Mouse (Mus musculus): Measurements from ENCODE around the gene Rnf43. TPM values are rescaled to one million over a fixed set of nuclear protein-coding genes. Genes with fewer than 3 reads are reported as not detected.
A peak's percentile ranks its signal among the peaks of the same experiment; 100 is the strongest.

Rnf43 gene
- polyA plus RNA-seq, 1 experiment from 2014 or later: 6.0 TPM

DNA sequence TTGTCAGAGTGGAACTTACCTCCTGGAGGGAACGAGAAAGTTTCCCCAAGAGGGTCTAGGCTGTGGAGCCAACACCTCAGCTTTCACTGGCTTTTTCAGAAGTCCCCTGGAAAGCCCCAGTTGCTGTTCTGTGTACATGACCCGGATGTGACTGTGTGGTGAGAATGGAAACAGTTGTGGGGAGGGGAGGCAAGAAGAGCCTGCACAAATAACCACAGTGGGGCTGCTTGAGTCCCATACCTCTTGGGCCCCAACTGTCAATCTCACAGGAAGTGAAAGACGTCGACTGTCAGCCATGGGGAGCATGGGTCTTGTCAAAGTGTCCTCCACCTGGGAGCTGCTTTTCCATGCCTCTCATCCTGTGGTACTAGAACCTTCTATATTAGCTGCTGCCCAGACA lies 82.4 kb downstream of the Rnf43 start:
- no peak for DNase-seq (ENCODE audit: low read depth, low spot score)
- CTCF ChIA-PET: no interaction called here
- TF ChIP-seq CTCF (IDR thresholded peaks at IDR 0.05): no peak
- ATAC-seq: no peak
- POLR2A ChIA-PET: interaction anchor here (0.5 kb wide), 1 partner anchor 553 kb away, joined by 3 read pairs; no protein-coding TSS in a partner anchor
- in situ Hi-C loops (cut with MboI; ENCODE audit: low pct_unique_long_range_greater_than_20kb): no loop called here
- no peaks in the 10 kb centered on the region for H3K27me3 ChIP-seq

- CTCF ChIA-PET: interaction anchor here (1.9 kb wide), 1 partner anchor 83 kb away, joined by 5 read pairs; the partner anchor contains the start of gene Rnf43
- in situ Hi-C loops (cut with MboI; ENCODE audit: low pct_unique_long_range_greater_than_20kb): no loop called here
- TF ChIP-seq CTCF (IDR thresholded peaks at IDR 0.05): no peak
- H3K27me3 ChIP-seq: no peaks in the 10 kb centered on the region
- DNase-seq (ENCODE audit: low read depth, low spot score) (no peak), ATAC-seq (no peak)
- POLR2A ChIA-PET: no interaction called here
Measured at GRCm38 (mm10) chr11:87745632-87746555, 83.4 kb downstream of the Rnf43 start.

- ATAC-seq (no peak), DNase-seq (ENCODE audit: low read depth, low spot score) (no peak)
- ChIA-PET POLR2A (no interaction called here), CTCF (interaction anchor here (1.9 kb wide), 1 partner anchor 85 kb away, joined by 5 read pairs; the partner anchor contains the start of gene Rnf43)
- H3K27me3 ChIP-seq: no peaks in the 10 kb centered on the region
- in situ Hi-C loops (cut with MboI; ENCODE audit: low pct_unique_long_range_greater_than_20kb): no loop called here
- TF ChIP-seq CTCF (IDR thresholded peaks at IDR 0.05): no peak
Measured at GRCm38 (mm10) chr11:87747312-87747711, 84.8 kb downstream of the Rnf43 start.

GRCm38 (mm10) chr11:87747716-87748115 lies 85.2 kb downstream of the Rnf43 start:
- no peak for TF ChIP-seq CTCF (IDR thresholded peaks at IDR 0.05)
- ATAC-seq (no peak), DNase-seq (ENCODE audit: low read depth, low spot score) (no peak)
- in situ Hi-C loops (cut with MboI; ENCODE audit: low pct_unique_long_range_greater_than_20kb): no loop called here
- H3K27me3 ChIP-seq: no peaks in the 10 kb centered on the region
- CTCF ChIA-PET: no interaction called here
- POLR2A ChIA-PET: no interaction called here

DNA sequence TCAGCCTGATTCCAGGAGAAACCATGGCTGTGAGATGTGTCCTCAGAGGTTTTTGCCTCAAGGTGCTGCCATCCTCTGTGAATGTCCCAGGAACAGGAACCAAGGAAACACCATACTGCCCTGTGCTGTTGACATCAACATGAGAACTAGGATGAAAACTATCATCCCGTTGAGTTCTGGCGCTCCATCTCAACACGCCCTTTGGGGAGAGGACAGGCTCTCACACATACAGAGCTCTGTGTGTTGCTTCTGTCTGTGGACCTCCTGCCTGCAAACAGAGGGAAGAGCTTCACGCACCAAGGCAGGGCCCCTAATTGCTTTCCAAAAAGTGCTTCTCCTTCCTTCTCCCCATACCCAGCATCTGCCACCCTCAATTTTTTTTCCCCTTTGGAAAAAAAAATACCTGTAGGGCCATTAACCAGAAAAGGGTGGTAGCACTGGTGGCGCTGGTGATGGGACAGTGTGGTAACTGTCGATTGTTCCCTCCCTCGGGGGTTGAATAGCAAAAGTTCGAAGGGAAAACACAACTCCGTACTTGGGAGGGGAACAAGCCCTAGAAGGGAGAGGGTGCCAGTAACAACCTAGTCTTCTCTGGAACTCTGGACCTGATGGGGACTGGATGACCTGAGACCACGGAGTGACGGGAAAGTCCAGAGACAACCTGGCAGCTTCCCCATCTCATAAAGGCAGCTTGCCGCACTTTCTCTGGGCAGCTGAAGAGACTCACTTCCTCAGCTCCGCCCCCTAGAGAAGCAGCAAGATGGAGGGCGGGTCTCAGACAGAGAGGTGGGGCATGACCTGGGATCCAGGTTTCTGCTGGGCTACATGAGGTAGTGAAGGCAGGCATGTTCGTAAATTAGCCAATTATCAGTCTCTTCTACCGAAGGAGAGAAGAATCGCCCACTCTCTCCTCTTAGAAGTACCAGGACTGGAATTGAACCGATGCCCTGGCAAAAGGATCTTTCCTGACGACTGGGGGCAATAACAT lies 85.9 kb downstream of the Rnf43 start:
- no peaks in the 10 kb centered on the region for H3K27me3 ChIP-seq
- ATAC-seq: no peak
- POLR2A ChIA-PET: no interaction called here
- DNase-seq (ENCODE audit: low read depth, low spot score): no peak
- CTCF ChIA-PET: no interaction called here
- TF ChIP-seq CTCF (IDR thresholded peaks at IDR 0.05): no peak
- in situ Hi-C loops (cut with MboI; ENCODE audit: low pct_unique_long_range_greater_than_20kb): no loop called here

GRCm38 (mm10) chr11:87749192-87750042 lies 86.9 kb downstream of the Rnf43 start:
- no peaks in the 10 kb centered on the region for H3K27me3 ChIP-seq
- DNase-seq (ENCODE audit: low read depth, low spot score) (no peak), ATAC-seq (peak; percentile 42)
- TF ChIP-seq CTCF (IDR thresholded peaks at IDR 0.05): no peak
- ChIA-PET POLR2A (interaction anchor here (1.7 kb wide), 1 partner anchor 9 kb away, joined by 4 read pairs; no protein-coding TSS in a partner anchor), CTCF (interaction anchor here (1.1 kb wide), 1 partner anchor 37 kb away, joined by 3 read pairs; no protein-coding TSS in a partner anchor)
- in situ Hi-C loops (cut with MboI; ENCODE audit: low pct_unique_long_range_greater_than_20kb): no loop called here

GRCm38 (mm10) chr11:87750043-87750421 lies 87.5 kb downstream of the Rnf43 start:
- no peak for TF ChIP-seq CTCF (IDR thresholded peaks at IDR 0.05)
- ChIA-PET CTCF (interaction anchor here (1.1 kb wide), 1 partner anchor 37 kb away, joined by 3 read pairs; no protein-coding TSS in a partner anchor), POLR2A (interaction anchor here (0.5 to 1.7 kb wide), 2 partner anchors 9 to 324 kb away, joined by 4 to 7 read pairs; no protein-coding TSS in a partner anchor)
- ATAC-seq: no peak
- DNase-seq (ENCODE audit: low read depth, low spot score): no peak
- in situ Hi-C loops (cut with MboI; ENCODE audit: low pct_unique_long_range_greater_than_20kb): no loop called here
- H3K27me3 ChIP-seq: no peaks in the 10 kb centered on the region

GRCm38 (mm10) chr11:87750521-87750920 lies 88.0 kb downstream of the Rnf43 start:
- in situ Hi-C loops (cut with MboI; ENCODE audit: low pct_unique_long_range_greater_than_20kb): no loop called here
- TF ChIP-seq CTCF (IDR thresholded peaks at IDR 0.05): no peak
- POLR2A ChIA-PET: interaction anchor here (0.5 to 1.7 kb wide), 2 partner anchors 10 to 324 kb away, joined by 4 to 7 read pairs; no protein-coding TSS in a partner anchor

GRCm38 (mm10) chr11:87751031-87751430 lies 88.5 kb downstream of the Rnf43 start:
- in situ Hi-C loops (cut with MboI; ENCODE audit: low pct_unique_long_range_greater_than_20kb): no loop called here
- no peak for DNase-seq (ENCODE audit: low read depth, low spot score)
- H3K27me3 ChIP-seq: no peaks in the 10 kb centered on the region
- no peak for TF ChIP-seq CTCF (IDR thresholded peaks at IDR 0.05)
- ChIA-PET CTCF (no interaction called here), POLR2A (interaction anchor here (1.7 kb wide), 1 partner anchor 10 kb away, joined by 4 read pairs; no protein-coding TSS in a partner anchor)
- ATAC-seq: no peak

More at GRCm38 (mm10) chr11:87750521-87750920, 88.0 kb downstream of the Rnf43 start:
- ATAC-seq: no peak
- no peaks in the 10 kb centered on the region for H3K27me3 ChIP-seq
- CTCF ChIA-PET: interaction anchor here (1.1 kb wide), 1 partner anchor 36 kb away, joined by 3 read pairs; no protein-coding TSS in a partner anchor
- no peak for DNase-seq (ENCODE audit: low read depth, low spot score)

All from Patski (cell line).